ENCODE assay signal across 13 mouse cellular contexts in the genomic region with DNA sequence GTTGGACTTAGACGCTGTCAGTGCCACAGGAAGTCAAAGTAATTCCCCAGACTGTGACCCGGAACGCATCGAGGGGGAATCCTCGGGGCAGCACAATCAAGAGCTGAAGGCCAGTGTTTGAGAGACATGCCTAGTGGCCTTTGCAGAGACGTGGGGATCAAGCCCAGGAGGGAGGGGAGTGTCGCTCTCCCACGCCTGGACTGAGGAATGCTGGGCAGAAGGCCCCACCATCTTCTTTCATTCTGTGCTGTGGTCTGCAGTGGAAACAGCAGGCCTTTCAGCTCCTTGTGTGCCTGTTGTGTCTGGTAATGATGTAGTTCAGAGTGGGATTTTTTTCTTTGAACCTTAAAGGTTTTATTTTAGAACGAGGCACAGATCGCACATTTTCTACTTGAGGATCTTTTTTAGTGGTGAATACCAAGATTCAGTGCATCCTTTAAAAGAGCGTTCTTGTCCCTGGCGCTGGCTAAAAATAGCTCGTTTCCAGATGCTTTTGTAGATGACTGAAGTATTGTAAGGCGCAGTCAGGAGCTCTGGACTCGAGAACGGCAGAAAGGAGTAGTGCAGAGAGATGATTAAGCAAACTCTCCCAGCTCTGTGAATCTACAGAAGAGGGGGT. TPM values are rescaled to one million over a fixed set of nuclear protein-coding genes. Genes with fewer than 3 reads are reported as not detected.
DNase-seq lines count a peak whose midpoint lies in the region; ATAC-seq and TF ChIP-seq lines count a peak whose summit lies in the region.
"Had no signal": no experiment of that assay in that cellular context is flagged by ENCODE, and none has a peak within 500 bp of the region (broad histone marks: within the 10 kb centered on the region; RNA-seq: fewer than 3 reads in every experiment).

No protein-coding gene starts in this region.

- no peak overlapping the region for H3K4me2 ChIP-seq in intestine, embryonic 15.5 days (replicated peaks)
- no peak overlapping the region for H3K4me2 ChIP-seq in intestine, postnatal 0 days (replicated peaks; ENCODE audit: low read depth)
- H3K4me2 ChIP-seq in midbrain, embryonic 16.5 days (ENCODE audit: low read length): no peak overlapping the region
- H3K4me2 ChIP-seq: limb, embryonic 12.5 days had no signal

- no peak for ATAC-seq in intestine, embryonic 15.5 days
- ATAC-seq in intestine, postnatal 0 days: no peak
- ATAC-seq in midbrain, embryonic 16.5 days: 0 out of 2 replicates have a peak, but pooled peaks have one; percentile 6

- peaks cover 17% of the 10 kb centered on the region for H3K4me1 ChIP-seq in intestine, embryonic 15.5 days (replicated peaks)
- H3K4me1 ChIP-seq in intestine, postnatal 0 days (replicated peaks; ENCODE audit: control insufficient read depth, insufficient read depth, low read length): peaks cover 19% of the 10 kb centered on the region
- peaks cover 8% of the 10 kb centered on the region for H3K4me1 ChIP-seq in cortical plate, adult 2 months (ENCODE audit: control insufficient read depth, insufficient read depth, low read length)
- peaks cover 20% of the 10 kb centered on the region for H3K4me1 ChIP-seq in midbrain, embryonic 16.5 days (ENCODE audit: control insufficient read depth, insufficient read depth, low read length)

- no peaks in the 10 kb centered on the region for H3K9me3 ChIP-seq in intestine, embryonic 15.5 days
- H3K9me3 ChIP-seq in intestine, postnatal 0 days (ENCODE audit: control insufficient read depth): no peaks in the 10 kb centered on the region
- no peaks in the 10 kb centered on the region for H3K9me3 ChIP-seq in midbrain, embryonic 16.5 days (replicated peaks; ENCODE audit: control insufficient read depth, low read length, poor library complexity, severe bottlenecking)
- H3K9me3 ChIP-seq: limb, embryonic 12.5 days had no signal

- no peak for TF ChIP-seq POLR2A in cortical plate, adult 2 months (IDR thresholded peaks at IDR 0.05; ENCODE audit: extremely low read depth, insufficient read depth, low read length)

- H3K27ac ChIP-seq in intestine, embryonic 15.5 days: 0 out of 2 replicates have a peak overlapping the region, but pooled peaks have one; percentile 2
- H3K27ac ChIP-seq in intestine, postnatal 0 days (ENCODE audit: low read depth, low read length): no peak overlapping the region
- H3K27ac ChIP-seq in cortical plate, adult 2 months (ENCODE audit: insufficient read depth, low read length): peak overlapping the region; percentile 55
- H3K27ac ChIP-seq in midbrain, embryonic 16.5 days (ENCODE audit: low read length): peak overlapping the region; percentile 71
- H3K27ac ChIP-seq: limb, embryonic 12.5 days had no signal

- DNase-seq in frontal cortex, postnatal 14 days (ENCODE audit: low spot score in 2 of 2): peak; percentile 47
- no peak for DNase-seq in gastrocnemius, postnatal 4 days (ENCODE audit: low spot score in 2 of 2)
- no peak for DNase-seq in embryo, embryonic 11 days
- DNase-seq in adrenal gland, postnatal 14 days: no peak
- DNase-seq: adrenal gland, adult 8-10 months; heart, adult 18-20 months; heart, postnatal 36 days; lung, adult 18-20 months had no signal

- 81% methylated on average over 16 of the region's 16 CpGs for WGBS in intestine, embryonic 15.5 days
- 82% methylated on average over 16 of the region's 16 CpGs for WGBS in intestine, postnatal 0 days
- 63% methylated on average over 16 of the region's 16 CpGs for WGBS in midbrain, embryonic 16.5 days

- H3K4me3 ChIP-seq in intestine, embryonic 15.5 days (replicated peaks): no peak overlapping the region
- H3K4me3 ChIP-seq in intestine, postnatal 0 days (ENCODE audit: low read depth, low read length): no peak overlapping the region
- no peak overlapping the region for H3K4me3 ChIP-seq in cortical plate, adult 2 months (ENCODE audit: insufficient read depth, low read length)
- H3K4me3 ChIP-seq in midbrain, embryonic 16.5 days (ENCODE audit: low read depth, low read length): no peak overlapping the region
- H3K4me3 ChIP-seq: limb, embryonic 12.5 days had no signal

- no peak overlapping the region for H3K9ac ChIP-seq in intestine, embryonic 15.5 days
- H3K9ac ChIP-seq in intestine, postnatal 0 days (ENCODE audit: low read depth, low read length): no peak overlapping the region
- H3K9ac ChIP-seq in midbrain, embryonic 16.5 days (ENCODE audit: low read depth, low read length): no peak overlapping the region
- H3K9ac ChIP-seq: limb, embryonic 12.5 days had no signal

- TF ChIP-seq CTCF in intestine, postnatal 0 days (IDR thresholded peaks at IDR 0.05; ENCODE audit: low read depth): no peak
- TF ChIP-seq CTCF in cortical plate, adult 2 months (IDR thresholded peaks at IDR 0.05; ENCODE audit: extremely low read depth, insufficient read depth, low read length): no peak

- H3K36me3 ChIP-seq in intestine, embryonic 15.5 days: peaks cover 17% of the 10 kb centered on the region
- peaks cover 46% of the 10 kb centered on the region for H3K36me3 ChIP-seq in intestine, postnatal 0 days (ENCODE audit: control insufficient read depth, insufficient read depth)
- H3K36me3 ChIP-seq in midbrain, embryonic 16.5 days (ENCODE audit: control insufficient read depth, insufficient read depth, low read length): peaks cover 33% of the 10 kb centered on the region

- H3K27me3 ChIP-seq in intestine, embryonic 15.5 days (replicated peaks): no peaks in the 10 kb centered on the region
- no peaks in the 10 kb centered on the region for H3K27me3 ChIP-seq in intestine, postnatal 0 days (replicated peaks; ENCODE audit: control insufficient read depth, insufficient read depth, low read length)
- H3K27me3 ChIP-seq in midbrain, embryonic 16.5 days (ENCODE audit: control insufficient read depth, insufficient read depth, low read depth, low read length): no peaks in the 10 kb centered on the region
- H3K27me3 ChIP-seq: limb, embryonic 12.5 days had no signal

RNA-seq across cellular contexts. Expression of gene Trit1, which starts 37.9 kb away (rescaled TPM):
- polyA plus RNA-seq in intestine, embryonic 15.5 days (2015; fragmentation: Nextera tagmentation; extraction: Ambion mirVana): 15.6 and 16.7 TPM in 2 replicates
- 5.6 and 5.8 TPM in 2 replicates for polyA plus RNA-seq in intestine, postnatal 0 days (2015; fragmentation: Nextera tagmentation; extraction: Ambion mirVana)
- 12.6 and 15.7 TPM in 2 replicates for polyA plus RNA-seq in cortical plate, adult 2 months (2012; rRNA removed)
- polyA plus RNA-seq in midbrain, embryonic 16.5 days (2015; fragmentation: Nextera tagmentation; extraction: Ambion mirVana): 25.3 and 25.9 TPM in 2 replicates
- total RNA-seq in gastrocnemius, postnatal 4 days (2021): 10 to 100 TPM; 14.1 to 15.8 TPM
- total RNA-seq in adrenal gland, postnatal 14 days (2021): 19.0 and 25.7 TPM in 2 replicates

RNA-seq across cellular contexts. Expression of gene Bmp8b, which starts 50.7 kb away (rescaled TPM):
- 0.27 and 0.44 TPM in 2 replicates for polyA plus RNA-seq in intestine, embryonic 15.5 days (2015; fragmentation: Nextera tagmentation; extraction: Ambion mirVana)
- polyA plus RNA-seq in intestine, postnatal 0 days (2015; fragmentation: Nextera tagmentation; extraction: Ambion mirVana): 0.30 and 0.41 TPM in 2 replicates
- 0.15 and 0.40 TPM in 2 replicates for polyA plus RNA-seq in cortical plate, adult 2 months (2012; rRNA removed)
- polyA plus RNA-seq in midbrain, embryonic 16.5 days (2015; fragmentation: Nextera tagmentation; extraction: Ambion mirVana): 0.44 and 0.51 TPM in 2 replicates
- total RNA-seq in gastrocnemius, postnatal 4 days (2021): not detected
- not detected in 2 replicates for total RNA-seq in adrenal gland, postnatal 14 days (2021)
- total RNA-seq: heart, adult 18-20 months; heart, postnatal 36 days had no signal

RNA-seq across cellular contexts. Expression of gene Mycl, which starts 58.8 kb away (rescaled TPM):
- 8.4 and 9.2 TPM in 2 replicates for polyA plus RNA-seq in intestine, embryonic 15.5 days (2015; fragmentation: Nextera tagmentation; extraction: Ambion mirVana)
- 2.5 and 2.9 TPM in 2 replicates for polyA plus RNA-seq in intestine, postnatal 0 days (2015; fragmentation: Nextera tagmentation; extraction: Ambion mirVana)
- 8.4 and 10.1 TPM in 2 replicates for polyA plus RNA-seq in cortical plate, adult 2 months (2012; rRNA removed)
- polyA plus RNA-seq in midbrain, embryonic 16.5 days (2015; fragmentation: Nextera tagmentation; extraction: Ambion mirVana): 58.9 and 68.8 TPM in 2 replicates
- 10 to 100 TPM in 1 of 2 experiments, 1 to 10 TPM in 1; 8.9 to 10.8 TPM for total RNA-seq in gastrocnemius, postnatal 4 days (2021)
- total RNA-seq in adrenal gland, postnatal 14 days (2021): 2.3 and 3.5 TPM in 2 replicates

Comparison
In these comparisons a context has a peak if more than half of its experiments do, and no peak if none do; other contexts are left out.
1. DNase-seq: peak in frontal cortex, postnatal 14 days (2 of 2); none in gastrocnemius, postnatal 4 days (0 of 2), embryo, embryonic 11 days (single experiment) and adrenal gland, postnatal 14 days (single experiment).